Mouse (Mus musculus): ENCODE measurements around the gene Fhl3.
A peak's percentile ranks its signal among the peaks of the same experiment; 100 is the strongest.
"Not testable (repeated sequence)": the region's sequence is repeated elsewhere in the genome, so short reads cannot be mapped to it uniquely, and the experiment has no call there.

Gene Fhl3

GRCm38 (mm10) chr4:124708518-124709477, 8.3 kb downstream of the Fhl3 start:
- DNase-seq (ENCODE audit: low spot score in 2 of 2), result peak; percentile 37 to 41

GRCm38 (mm10) chr4:124709961-124710446, 9.5 kb downstream of the Fhl3 start:
- DNase-seq (ENCODE audit: low spot score in 2 of 2), result no peak

GRCm38 (mm10) chr4:124710776-124711291, 10.3 kb downstream of the Fhl3 start:
- DNase-seq (ENCODE audit: low spot score in 2 of 2), result no peak

GRCm38 (mm10) chr4:124712618-124713017, 12.1 kb downstream of the Fhl3 start:
- no peak for DNase-seq (ENCODE audit: low spot score in 2 of 2)

GRCm38 (mm10) chr4:124713850-124714249, 13.3 kb downstream of the Fhl3 start:
- DNase-seq (ENCODE audit: low spot score in 2 of 2), result not testable (repeated sequence)

- DNase-seq (ENCODE audit: low spot score in 2 of 2), result peak; percentile 90 to 93
Observed at GRCm38 (mm10) chr4:124714545-124715481, 14.3 kb downstream of the Fhl3 start, which contains the start of gene Sf3a3. Gene Sf3a3, plus strand, starts transcription at chr4:124714776.

GRCm38 (mm10) chr4:124719101-124719500, 18.6 kb downstream of the Fhl3 start:
- no peak for DNase-seq (ENCODE audit: low spot score in 2 of 2)

- DNase-seq (ENCODE audit: low spot score in 2 of 2), result no peak
Observed at GRCm38 (mm10) chr4:124726121-124726520, 25.6 kb downstream of the Fhl3 start.

- DNase-seq (ENCODE audit: low spot score in 2 of 2), result no peak
Observed at GRCm38 (mm10) chr4:124736952-124737351, 36.5 kb downstream of the Fhl3 start.

GRCm38 (mm10) chr4:124737486-124737885, 37.0 kb downstream of the Fhl3 start:
- no peak for DNase-seq (ENCODE audit: low spot score in 2 of 2)

GRCm38 (mm10) chr4:124738013-124738412, 37.5 kb downstream of the Fhl3 start:
- no peak for DNase-seq (ENCODE audit: low spot score in 2 of 2)

- DNase-seq (ENCODE audit: low spot score in 2 of 2), result no peak
Observed at GRCm38 (mm10) chr4:124738783-124739182, 38.3 kb downstream of the Fhl3 start.

GRCm38 (mm10) chr4:124741376-124742343, 41.2 kb downstream of the Fhl3 start, which contains the start of gene Inpp5b:
Gene Inpp5b, plus strand, starts transcription at chr4:124741850.
- DNase-seq (ENCODE audit: low spot score in 2 of 2), result peak; percentile 82 to 90

GRCm38 (mm10) chr4:124742839-124743238, 42.3 kb downstream of the Fhl3 start:
- DNase-seq (ENCODE audit: low spot score in 2 of 2), result no peak

- no peak for DNase-seq (ENCODE audit: low spot score in 2 of 2)
Observed at GRCm38 (mm10) chr4:124746577-124746976, 46.1 kb downstream of the Fhl3 start.

- no peak for DNase-seq (ENCODE audit: low spot score in 2 of 2)
Observed at GRCm38 (mm10) chr4:124747851-124748250, 47.4 kb downstream of the Fhl3 start.

- DNase-seq (ENCODE audit: low spot score in 2 of 2), result peak; percentile 95 to 98
Observed at GRCm38 (mm10) chr4:124751300-124752250, 51.1 kb downstream of the Fhl3 start.

- DNase-seq (ENCODE audit: low spot score in 2 of 2), result no peak
Observed at GRCm38 (mm10) chr4:124752281-124753199, 52.0 kb downstream of the Fhl3 start.

Measured in right cerebral cortex, postnatal 36 days (tissue).